Mouse (Mus musculus): ENCODE measurements around the gene Sox6. TPM values are rescaled to one million over a fixed set of nuclear protein-coding genes. Genes with fewer than 3 reads are reported as not detected.

The Sox6 gene
- total RNA-seq, 1 experiment, result 1.2 TPM

DNA sequence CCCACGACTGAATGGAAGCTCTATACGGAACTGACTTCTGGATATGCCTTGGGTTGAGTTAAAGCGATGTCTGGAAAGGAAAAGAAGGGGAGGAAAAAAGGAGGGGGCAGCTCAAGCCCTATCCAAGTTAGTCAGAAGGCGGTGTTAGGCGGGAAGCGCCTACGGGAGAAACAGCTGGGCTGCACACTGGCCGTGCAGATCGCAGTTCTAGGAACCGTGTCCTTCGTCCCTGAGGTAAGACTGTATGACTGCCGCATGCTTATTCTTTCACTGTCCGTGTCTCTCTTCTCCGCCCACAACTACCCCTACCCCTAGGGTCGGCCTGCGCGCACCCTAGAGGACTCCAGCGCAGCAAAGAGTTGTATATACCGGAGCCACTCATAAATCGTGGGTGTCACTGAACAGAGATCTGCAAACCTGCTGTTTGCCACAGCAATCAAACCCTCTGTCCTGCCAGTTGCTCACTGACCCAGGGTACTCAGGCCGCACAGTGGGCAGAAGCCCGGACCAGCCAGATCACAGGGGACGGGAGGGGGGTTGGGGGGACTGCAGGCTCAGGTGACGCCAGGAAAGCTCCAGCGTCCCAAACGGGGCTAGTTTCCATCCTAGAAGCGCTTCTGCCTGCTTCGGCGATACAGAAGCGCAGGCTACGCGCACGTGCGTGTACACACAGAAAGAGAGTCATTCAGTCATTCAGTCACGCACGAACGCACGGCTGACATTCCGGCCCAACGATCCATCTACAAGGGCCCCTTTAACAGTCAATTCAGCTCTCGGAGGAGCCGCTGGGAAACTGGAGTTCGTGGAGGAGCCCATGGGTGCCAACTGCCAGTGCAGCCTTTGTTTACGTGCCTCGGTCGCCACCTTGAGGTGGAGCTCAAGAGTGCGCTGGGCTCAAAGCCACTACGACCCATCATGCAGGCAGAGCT, 1.2 kb upstream of the Sox6 start:
- H3K4me3 ChIP-seq (ENCODE audit: insufficient read depth in 1 of 2, low read depth in 1 of 2, low read length in 2 of 2, poor library complexity in 1 of 2, severe bottlenecking in 1 of 2), result peak overlapping the region; percentile 59
- peak; percentile 62 for TF ChIP-seq ZC3H11A (IDR thresholded peaks at IDR 0.05; ENCODE audit: borderline replicate concordance, low read depth, low read length)
- no peak; the same call in 1 of the 2 replicates for TF ChIP-seq HCFC1 (IDR thresholded peaks at IDR 0.05; ENCODE audit: borderline replicate concordance, insufficient read depth, low read length)
- no peak overlapping the region; the same call in 1 of the 2 replicates for H3K9ac ChIP-seq (ENCODE audit: insufficient read depth, low read depth, low read length, poor library complexity, severe bottlenecking)
- peak; percentile 63 for DNase-seq (ENCODE audit: low read depth, low spot score)
- H3K27ac ChIP-seq (ENCODE audit: insufficient read depth, low read depth, low read length, poor library complexity, severe bottlenecking), result no peak overlapping the region
- H3K4me1 ChIP-seq (ENCODE audit: control insufficient read depth in 2 of 2, insufficient read depth in 2 of 2, low read length in 2 of 2, poor library complexity in 1 of 2), result no peaks in the 10 kb centered on the region
- no peaks in the 10 kb centered on the region for H3K9me3 ChIP-seq (ENCODE audit: control insufficient read depth, insufficient read depth, low read depth, low read length)
- no peaks in the 10 kb centered on the region for H3K36me3 ChIP-seq (ENCODE audit: control insufficient read depth, insufficient read depth, low read length, poor library complexity, severe bottlenecking)
- in situ Hi-C loops (cut with MboI; ENCODE audit: low sequenced_read_pairs in 2 of 2, unreplicated experiment in 2 of 2), result loop anchor here in 1 of 2 experiments (10.0 to 25.0 kb wide), 2 partner anchors 815 to 1128 kb away; no protein-coding TSS in a partner anchor

DNA sequence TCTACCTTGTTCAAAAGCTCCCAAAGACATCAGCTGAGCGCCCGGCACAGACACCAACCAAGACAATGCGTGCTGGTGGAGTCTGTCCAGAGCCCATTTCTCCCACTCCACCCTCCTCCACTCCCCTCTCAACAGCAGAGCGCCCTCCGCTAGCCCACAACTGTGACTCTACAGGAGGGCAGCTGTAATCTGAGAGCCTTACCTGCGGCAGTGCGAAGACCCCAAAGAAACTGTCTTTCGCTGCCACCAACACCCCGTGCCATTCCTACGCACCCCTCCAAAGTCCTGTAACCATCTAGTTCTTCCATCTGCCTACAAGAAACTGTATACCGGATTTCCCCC, 571 bp upstream of the Sox6 start, which contains the start of gene 1110004F10Rik:
Gene 1110004F10Rik, plus strand, starts transcription at position 202 of the 342 bp plus-strand sequence.
- no peaks in the 10 kb centered on the region for H3K36me3 ChIP-seq (ENCODE audit: control insufficient read depth, insufficient read depth, low read length, poor library complexity, severe bottlenecking)
- H3K9ac ChIP-seq (ENCODE audit: insufficient read depth, low read depth, low read length, poor library complexity, severe bottlenecking), result no peak within 1 kb of the TSS; the same call in 1 of the 2 replicates
- no peaks in the 10 kb centered on the region for H3K4me1 ChIP-seq (ENCODE audit: control insufficient read depth in 2 of 2, insufficient read depth in 2 of 2, low read length in 2 of 2, poor library complexity in 1 of 2)
- no peak within 1 kb of the TSS for H3K27ac ChIP-seq (ENCODE audit: insufficient read depth, low read depth, low read length, poor library complexity, severe bottlenecking)
- H3K4me3 ChIP-seq (ENCODE audit: insufficient read depth in 1 of 2, low read depth in 1 of 2, low read length in 2 of 2, poor library complexity in 1 of 2, severe bottlenecking in 1 of 2), result peak within 1 kb of the TSS; percentile 59
- no peak for DNase-seq (ENCODE audit: low read depth, low spot score)
- in situ Hi-C loops (cut with MboI; ENCODE audit: low sequenced_read_pairs in 2 of 2, unreplicated experiment in 2 of 2), result loop anchor here in 1 of 2 experiments (10.0 to 25.0 kb wide), 2 partner anchors 814 to 1127 kb away; no protein-coding TSS in a partner anchor
- H3K9me3 ChIP-seq (ENCODE audit: control insufficient read depth, insufficient read depth, low read depth, low read length), result no peaks in the 10 kb centered on the region
- TF ChIP-seq ZC3H11A (IDR thresholded peaks at IDR 0.05; ENCODE audit: borderline replicate concordance, low read depth, low read length) (no peak), CHD2 (IDR thresholded peaks at IDR 0.05; ENCODE audit: low read depth, low read length) (no peak), HCFC1 (IDR thresholded peaks at IDR 0.05; ENCODE audit: borderline replicate concordance, insufficient read depth, low read length) (no peak), MAFK (IDR thresholded peaks at IDR 0.05; ENCODE audit: insufficient read depth, low read depth, low read length) (no peak), ZNF384 (IDR thresholded peaks at IDR 0.05; ENCODE audit: low read depth, low read length) (no peak)

DNA sequence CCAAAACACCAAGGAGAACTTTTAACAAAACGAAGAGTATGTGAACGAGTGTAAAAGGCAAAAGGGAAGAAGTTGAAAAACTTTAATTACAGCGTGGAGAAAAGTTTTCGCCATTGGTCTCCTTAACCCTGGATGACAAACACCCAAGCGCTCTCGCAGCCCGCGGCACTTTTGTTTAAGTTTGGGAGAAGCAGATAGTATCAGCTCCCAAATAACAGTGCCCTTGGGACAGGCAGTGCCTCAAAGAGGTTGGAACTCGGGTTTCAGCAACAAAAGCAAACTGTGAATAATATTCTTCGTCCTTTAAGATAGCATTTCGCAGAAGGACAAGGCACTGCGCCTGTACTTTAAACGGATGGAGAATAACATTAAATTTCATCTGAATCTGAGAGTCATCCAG, 572 bp downstream of the Sox6 start:
- Histone ChIP-seq H3K4me1 (ENCODE audit: control insufficient read depth in 2 of 2, insufficient read depth in 2 of 2, low read length in 2 of 2, poor library complexity in 1 of 2) (no peaks in the 10 kb centered on the region), H3K27ac (ENCODE audit: insufficient read depth, low read depth, low read length, poor library complexity, severe bottlenecking) (no peak overlapping the region)
- no peak for DNase-seq (ENCODE audit: low read depth, low spot score)

DNA sequence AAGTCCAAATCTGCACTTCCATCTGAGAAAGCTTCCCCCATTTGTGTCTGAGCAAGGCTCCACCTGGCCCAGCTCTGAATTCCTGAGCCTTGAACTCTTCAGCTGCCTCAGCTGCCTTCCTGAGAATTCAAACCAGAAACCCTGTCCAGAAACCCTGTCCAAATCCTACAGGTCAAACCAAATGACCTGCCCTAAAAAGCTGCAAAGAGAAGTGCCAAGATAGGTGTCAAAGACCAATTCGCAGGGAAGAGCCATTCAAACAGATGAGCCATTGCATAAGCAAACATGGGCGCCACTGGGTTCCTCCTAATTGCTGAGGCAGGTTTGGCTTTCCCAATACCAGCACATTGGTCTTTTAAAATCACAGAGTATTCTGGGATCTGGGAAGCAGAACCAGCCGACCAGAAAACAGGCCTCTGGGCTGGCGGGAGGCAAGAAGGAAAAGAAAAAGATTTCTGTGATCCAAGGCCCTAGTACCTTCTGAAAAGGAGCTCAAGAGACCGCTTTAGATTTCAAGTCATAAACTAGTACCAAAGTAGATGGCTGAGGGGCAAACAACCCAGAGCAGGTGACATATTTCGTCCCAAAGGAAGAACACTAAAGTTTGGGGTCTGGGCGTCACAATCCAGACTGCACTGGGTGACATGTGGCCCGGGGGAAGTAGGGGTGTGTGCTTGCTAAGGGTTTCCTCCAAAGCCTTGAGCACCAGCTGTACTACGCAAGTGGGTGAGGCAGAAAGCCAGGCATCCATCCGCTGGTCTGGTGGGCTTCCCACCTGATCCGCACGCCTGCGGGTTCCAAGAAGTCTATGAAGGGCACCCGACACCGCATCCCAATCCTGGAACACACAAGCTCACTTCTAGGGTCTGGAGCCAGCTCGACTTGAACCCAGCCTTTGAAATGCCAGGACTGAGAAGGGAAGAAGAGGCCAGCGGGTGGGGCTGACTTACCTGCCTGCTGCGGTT, 1.7 kb downstream of the Sox6 start:
- no peak overlapping the region for H3K9ac ChIP-seq (ENCODE audit: insufficient read depth, low read depth, low read length, poor library complexity, severe bottlenecking)
- 0 out of 4 replicates have a peak, but pooled peaks cover 0 to 2% of the 10 kb centered on the region in 2 experiments for H3K4me1 ChIP-seq (ENCODE audit: control insufficient read depth in 2 of 2, insufficient read depth in 2 of 2, low read length in 2 of 2, poor library complexity in 1 of 2)
- no peak overlapping the region for H3K4me3 ChIP-seq (ENCODE audit: insufficient read depth in 1 of 2, low read depth in 1 of 2, low read length in 2 of 2, poor library complexity in 1 of 2, severe bottlenecking in 1 of 2)
- H3K9me3 ChIP-seq (ENCODE audit: control insufficient read depth, insufficient read depth, low read depth, low read length), result no peaks in the 10 kb centered on the region
- no peak overlapping the region for H3K27ac ChIP-seq (ENCODE audit: insufficient read depth, low read depth, low read length, poor library complexity, severe bottlenecking)
- no peak for TF ChIP-seq ZNF384 (IDR thresholded peaks at IDR 0.05; ENCODE audit: low read depth, low read length)
- TF ChIP-seq MAFK (IDR thresholded peaks at IDR 0.05; ENCODE audit: insufficient read depth, low read depth, low read length), result no peak
- no peak for TF ChIP-seq CHD2 (IDR thresholded peaks at IDR 0.05; ENCODE audit: low read depth, low read length)
- no peak for TF ChIP-seq HCFC1 (IDR thresholded peaks at IDR 0.05; ENCODE audit: borderline replicate concordance, insufficient read depth, low read length)
- TF ChIP-seq ZC3H11A (IDR thresholded peaks at IDR 0.05; ENCODE audit: borderline replicate concordance, low read depth, low read length), result no peak
- in situ Hi-C loops (cut with MboI; ENCODE audit: low sequenced_read_pairs in 2 of 2, unreplicated experiment in 2 of 2), result loop anchor here in 1 of 2 experiments (10.0 to 25.0 kb wide), 2 partner anchors 812 to 1125 kb away; no protein-coding TSS in a partner anchor
- no peaks in the 10 kb centered on the region for H3K36me3 ChIP-seq (ENCODE audit: control insufficient read depth, insufficient read depth, low read length, poor library complexity, severe bottlenecking)
- DNase-seq (ENCODE audit: low read depth, low spot score), result no peak

More for the DNA sequence above, 572 bp downstream of the Sox6 start:
- Histone ChIP-seq H3K9me3 (ENCODE audit: control insufficient read depth, insufficient read depth, low read depth, low read length) (no peaks in the 10 kb centered on the region), H3K9ac (ENCODE audit: insufficient read depth, low read depth, low read length, poor library complexity, severe bottlenecking) (no peak overlapping the region), H3K4me3 (ENCODE audit: insufficient read depth in 1 of 2, low read depth in 1 of 2, low read length in 2 of 2, poor library complexity in 1 of 2, severe bottlenecking in 1 of 2) (no peak overlapping the region), H3K36me3 (ENCODE audit: control insufficient read depth, insufficient read depth, low read length, poor library complexity, severe bottlenecking) (no peaks in the 10 kb centered on the region)
- TF ChIP-seq ZNF384 (IDR thresholded peaks at IDR 0.05; ENCODE audit: low read depth, low read length) (no peak), ZC3H11A (IDR thresholded peaks at IDR 0.05; ENCODE audit: borderline replicate concordance, low read depth, low read length) (no peak), MAFK (IDR thresholded peaks at IDR 0.05; ENCODE audit: insufficient read depth, low read depth, low read length) (no peak), CHD2 (IDR thresholded peaks at IDR 0.05; ENCODE audit: low read depth, low read length) (no peak), HCFC1 (IDR thresholded peaks at IDR 0.05; ENCODE audit: borderline replicate concordance, insufficient read depth, low read length) (no peak)
- in situ Hi-C loops (cut with MboI; ENCODE audit: low sequenced_read_pairs in 2 of 2, unreplicated experiment in 2 of 2), result loop anchor here in 1 of 2 experiments (10.0 to 25.0 kb wide), 2 partner anchors 813 to 1126 kb away; no protein-coding TSS in a partner anchor
